Mouse (Mus musculus) c-Kit-negative CD71-positive TER-119-positive erythroid progenitor cells, embryonic 14.5 days (primary cell): ENCODE measurements around the gene Ell.

Experiments
- DNase-seq: peaks from one replicate; pipeline ENCODE4 v3.0.0-alpha.2; 2013; ENCODE audit warnings: low read depth, low spot score

Ell gene

GRCm38 (mm10) chr8:70611849-70612248 lies 72.6 kb downstream of the Ell start:
- DNase-seq, result peak; percentile 85

GRCm38 (mm10) chr8:70613763-70614162 lies 74.5 kb downstream of the Ell start:
- no peak for DNase-seq

- DNase-seq, result no peak
Observed at GRCm38 (mm10) chr8:70614469-70614868, 75.2 kb downstream of the Ell start.

- no peak for DNase-seq
Observed at GRCm38 (mm10) chr8:70615281-70615680, 76.0 kb downstream of the Ell start.

- no peak for DNase-seq
Observed at GRCm38 (mm10) chr8:70615894-70616293, 76.6 kb downstream of the Ell start, which contains the start of gene Lrrc25. Gene Lrrc25, plus strand, starts transcription at chr8:70616155.

GRCm38 (mm10) chr8:70616645-70617044 lies 77.4 kb downstream of the Ell start:
- DNase-seq, result no peak

- DNase-seq, result no peak
Observed at GRCm38 (mm10) chr8:70617985-70618384, 78.7 kb downstream of the Ell start.

GRCm38 (mm10) chr8:70618888-70619334 lies 79.7 kb downstream of the Ell start:
- peak; percentile 74 for DNase-seq

GRCm38 (mm10) chr8:70622220-70622619 lies 83.0 kb downstream of the Ell start:
- DNase-seq, result peak; percentile 58

GRCm38 (mm10) chr8:70625104-70625503 lies 85.8 kb downstream of the Ell start:
- no peak for DNase-seq

- no peak for DNase-seq
Observed at GRCm38 (mm10) chr8:70627041-70627440, 87.8 kb downstream of the Ell start.

GRCm38 (mm10) chr8:70628986-70629490 lies 89.8 kb downstream of the Ell start:
- no peak for DNase-seq

- DNase-seq, result peak; percentile 69
Observed at GRCm38 (mm10) chr8:70629574-70630531, 90.6 kb downstream of the Ell start.

- no peak for DNase-seq
Observed at GRCm38 (mm10) chr8:70630532-70631381, 91.5 kb downstream of the Ell start.

- no peak for DNase-seq
Observed at GRCm38 (mm10) chr8:70631436-70631835, 92.2 kb downstream of the Ell start.

- DNase-seq, result no peak
Observed at GRCm38 (mm10) chr8:70632346-70632892, 93.2 kb downstream of the Ell start, which contains the start of gene Gdf15. Gene Gdf15, minus strand, starts transcription at chr8:70632456.

- DNase-seq, result no peak
Observed at GRCm38 (mm10) chr8:70634066-70634465, 94.8 kb downstream of the Ell start.

- DNase-seq, result no peak
Observed at GRCm38 (mm10) chr8:70635527-70635926, 96.3 kb downstream of the Ell start.

GRCm38 (mm10) chr8:70636838-70637237 lies 97.6 kb downstream of the Ell start:
- DNase-seq, result no peak

- no peak for DNase-seq
Observed at GRCm38 (mm10) chr8:70638752-70639151, 99.5 kb downstream of the Ell start.
